Mouse (Mus musculus): ENCODE results near the gene Etv4.

DNA sequence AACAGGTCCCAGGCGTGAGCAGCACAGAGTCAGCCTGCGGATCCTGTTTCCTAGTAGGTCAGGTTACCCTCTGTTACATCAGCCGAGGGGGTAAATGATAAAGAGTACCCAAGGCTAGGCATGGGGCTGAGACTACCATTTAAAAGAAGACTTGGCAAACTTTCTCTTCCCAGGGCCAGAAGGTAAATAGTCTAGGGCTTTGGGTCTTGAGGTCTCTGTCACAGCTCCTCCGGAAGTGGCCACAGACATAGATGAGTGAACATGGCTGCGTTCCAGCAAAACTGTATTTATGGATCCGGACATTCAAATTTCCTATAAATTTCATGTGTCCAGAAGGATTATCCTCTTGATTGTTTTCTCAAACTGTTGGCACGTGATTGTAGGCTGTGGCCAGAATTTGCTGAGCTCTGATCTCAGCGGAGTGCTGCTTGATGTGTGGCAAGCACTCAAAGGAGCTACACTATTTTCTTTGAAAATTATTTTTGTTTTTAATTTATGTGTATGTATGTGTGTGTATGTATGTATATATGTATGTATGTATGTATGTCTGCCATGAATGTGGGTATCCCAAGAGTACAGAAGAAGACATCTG is 20.0 kb upstream of the Etv4 start:
- TF ChIP-seq CTCF (IDR thresholded peaks at IDR 0.05; ENCODE audit: borderline replicate concordance, insufficient read depth, low read length) (no peak), POLR2A (IDR thresholded peaks at IDR 0.05; ENCODE audit: low read depth, low read length) (no peak)

All from embryonic fibroblast, embryonic 13.5 days (primary cell).